Mouse (Mus musculus) lung, adult 2 months (tissue): ENCODE measurements around the gene Cdcp1. TPM values are rescaled to one million over a fixed set of nuclear protein-coding genes. Genes with fewer than 3 reads are reported as not detected.

ENCODE experiments used
- DNase-seq: peaks from one replicate; pipeline ENCODE4 v3.0.0; 2022
- H3K4me1 ChIP-seq: fragments of 200-500 bp; 2 replicates; pipeline ENCODE4 v1.6.1; 2011; ENCODE audit warnings: low read length; ENCODE audit not compliant: control insufficient read depth, insufficient read depth
- H3K4me3 ChIP-seq: fragments of 200-500 bp; replicated peaks from 2 replicates; pipeline ENCODE3; 2011; ENCODE audit warnings: low read depth, mild to moderate bottlenecking, control low read depth, low read length; ENCODE audit errors: extremely low read depth
- CTCF ChIP-seq: fragments of 200-500 bp; IDR thresholded peaks from 2 replicates; pipeline ENCODE4 v1.5.1; 2011; ENCODE audit warnings: mild to moderate bottlenecking, low read length, control low read depth; ENCODE audit not compliant: insufficient read depth
- POLR2A ChIP-seq: fragments of 200-500 bp; IDR thresholded peaks from 2 replicates; pipeline ENCODE4 v1.6.1; 2011; ENCODE audit warnings: low read depth, mild to moderate bottlenecking, control low read depth, low read length, borderline replicate concordance; ENCODE audit errors: extremely low read depth
- WGBS: fragments of 180-500 bp; shearing (Covaris S2); methylation state at CpG from one replicate; pipeline ENCODE4 v1.1.7; 2018; 5-methylcytosine and 5-hydroxymethylcytosine counted together
- polyA plus RNA-seq: library from polyadenylated mRNA; depleted of rRNA; stranded (reverse); fragments of >200 nt; gene quantifications from 2 replicates; pipeline ENCODE4 v1.2.3, GENCODE M21; 2012; rRNA removed

The Cdcp1 gene
- polyA plus RNA-seq, 1 experiment, result 14.2 TPM

GRCm38 (mm10) chr9:123136953-123137682 lies 78.7 kb downstream of the Cdcp1 start:
- DNase-seq, result no peak
- WGBS, result 62% methylated on average over 7 of the region's 7 CpGs
- TF ChIP-seq CTCF, result no peak
- no peak for TF ChIP-seq POLR2A
- H3K4me3 ChIP-seq, result no peak overlapping the region
- H3K4me1 ChIP-seq, result peaks cover 13% of the 10 kb centered on the region

DNA sequence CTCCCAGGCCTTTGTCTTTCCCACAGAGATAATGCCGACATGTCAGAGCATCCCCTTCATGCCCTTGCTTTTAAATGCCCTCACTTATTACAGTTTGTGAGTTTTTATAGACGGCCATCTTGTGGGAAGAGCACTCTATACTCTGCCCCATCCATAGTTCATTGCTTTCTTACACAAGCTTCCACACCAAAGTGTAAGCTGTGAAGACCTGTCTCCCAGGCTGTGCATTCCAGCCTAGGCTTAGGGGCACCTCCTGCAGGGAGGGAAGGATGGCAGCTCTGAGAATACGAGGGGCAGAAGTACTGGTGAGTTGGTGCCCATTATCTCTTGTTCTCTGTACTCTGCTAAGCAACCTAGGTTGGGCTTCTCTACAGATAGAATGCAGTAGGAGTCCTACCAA lies 82.8 kb downstream of the Cdcp1 start:
- no peak overlapping the region for H3K4me3 ChIP-seq
- no peaks in the 10 kb centered on the region for H3K4me1 ChIP-seq
- TF ChIP-seq POLR2A (no peak), CTCF (no peak)
- 88% methylated on average over 3 of the region's 3 CpGs for WGBS
- no peak for DNase-seq

- Histone ChIP-seq H3K4me3 (no peak overlapping the region), H3K4me1 (0 out of 2 replicates have a peak, but pooled peaks cover 2% of the 10 kb centered on the region)
- WGBS, result 92% methylated on average over 6 of the region's 6 CpGs
- TF ChIP-seq CTCF (no peak), POLR2A (no peak)
- DNase-seq, result no peak
Measured at GRCm38 (mm10) chr9:123127663-123128062, 88.2 kb downstream of the Cdcp1 start.

DNA sequence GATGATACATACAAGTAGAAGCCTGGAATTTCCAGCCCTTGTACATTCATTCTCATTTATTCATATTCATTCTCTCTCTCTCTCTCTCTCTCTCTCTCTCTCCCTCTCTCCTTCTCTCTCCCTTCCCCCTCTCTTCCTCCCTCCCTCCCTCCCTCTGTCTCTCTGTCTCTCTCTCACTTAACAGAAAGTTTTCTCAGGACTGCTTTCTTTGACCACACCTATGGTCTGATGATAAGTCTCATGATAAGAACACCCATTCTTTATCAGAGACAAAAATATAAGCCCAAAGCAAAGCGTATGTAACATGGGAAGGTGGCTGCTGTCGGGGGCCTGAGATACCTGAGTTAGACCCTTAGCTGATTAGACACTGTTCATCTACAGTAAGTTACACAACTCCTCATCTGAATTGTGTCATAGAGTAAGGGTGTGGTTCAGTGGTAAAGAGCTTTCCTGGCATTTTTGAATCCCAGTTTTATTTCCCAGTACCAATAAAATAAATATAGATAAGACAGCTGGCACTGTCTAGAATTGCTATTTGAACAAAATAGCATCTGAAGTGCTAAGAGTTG lies 91.3 kb downstream of the Cdcp1 start:
- Histone ChIP-seq H3K4me1 (peaks cover 2% of the 10 kb centered on the region; the same call in 1 of the 2 replicates), H3K4me3 (no peak overlapping the region)
- WGBS, result 74% methylated on average over 2 of the region's 2 CpGs
- no peak for DNase-seq
- TF ChIP-seq POLR2A, result no peak
- no peak for TF ChIP-seq CTCF

DNA sequence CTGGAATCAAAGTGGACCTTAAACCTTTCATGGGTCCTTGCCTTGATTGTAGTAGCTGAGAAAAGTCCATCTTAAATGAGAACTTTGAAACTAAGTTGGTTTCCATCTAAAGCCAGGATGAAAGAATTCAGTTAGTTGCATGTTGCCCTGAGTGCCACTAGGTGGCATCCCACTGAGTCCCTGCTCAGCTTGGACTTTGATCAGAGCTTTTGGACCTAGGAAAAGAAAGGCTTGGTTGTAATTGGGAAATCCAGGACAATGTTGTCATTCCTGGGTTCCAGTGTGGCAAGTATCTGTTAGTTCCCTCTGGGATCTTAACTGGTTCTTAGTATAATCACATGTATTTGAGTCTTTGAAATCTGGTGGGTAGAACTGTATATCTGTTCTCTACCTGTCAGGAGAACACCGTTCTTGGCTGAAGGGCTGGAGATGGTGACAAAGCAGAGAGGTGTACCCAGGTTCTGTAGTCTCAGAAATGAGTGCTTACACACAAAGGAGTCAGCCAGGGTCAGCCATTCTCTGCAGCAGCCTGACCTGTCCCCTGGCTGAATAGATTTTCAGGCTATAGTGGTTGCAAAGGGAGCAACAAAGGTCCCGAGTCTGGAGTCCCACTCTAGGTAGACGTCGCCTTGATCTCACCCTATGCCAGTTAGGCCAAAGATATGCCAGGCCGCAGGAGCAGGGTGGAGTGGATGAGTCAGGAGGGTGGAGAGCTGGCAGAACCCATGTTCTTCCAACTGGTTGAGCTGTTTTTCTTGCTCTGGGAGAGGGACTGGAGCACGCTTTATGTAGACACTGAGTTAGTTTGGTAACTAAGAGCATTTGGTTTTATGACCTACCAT lies 92.0 kb downstream of the Cdcp1 start:
- 76% methylated on average over 6 of the region's 6 CpGs for WGBS
- no peak for TF ChIP-seq POLR2A
- peak; percentile 82 for TF ChIP-seq CTCF
- no peak overlapping the region for H3K4me3 ChIP-seq
- DNase-seq, result no peak
- H3K4me1 ChIP-seq, result peaks cover 4% of the 10 kb centered on the region

- DNase-seq, result no peak
- H3K4me3 ChIP-seq, result no peak overlapping the region
- WGBS, result 84% methylated on average over 3 of the region's 3 CpGs
- peaks cover 4% of the 10 kb centered on the region for H3K4me1 ChIP-seq
- TF ChIP-seq POLR2A, result no peak
- no peak for TF ChIP-seq CTCF
Measured at GRCm38 (mm10) chr9:123123017-123123416, 92.8 kb downstream of the Cdcp1 start.

Other genes with a start within 250 kb of the Cdcp1 start
- 28.4 and 30.1 TPM in 2 replicates for gene Tmem42, start 194.7 kb downstream of the Cdcp1 start, polyA plus RNA-seq
- 0.24 and 0.28 TPM in 2 replicates for gene Tgm4, start 181.3 kb downstream of the Cdcp1 start, polyA plus RNA-seq
- gene Zdhhc3, start 102.8 kb downstream of the Cdcp1 start, polyA plus RNA-seq, result 253 and 404 TPM in 2 replicates
- gene Exosc7, start 102.8 kb downstream of the Cdcp1 start, polyA plus RNA-seq, result 57.4 and 80.6 TPM in 2 replicates
- 151 and 180 TPM in 2 replicates for gene Clec3b, start 65.1 kb downstream of the Cdcp1 start, polyA plus RNA-seq
- gene Tmem158, start 44.7 kb upstream of the Cdcp1 start, polyA plus RNA-seq, result 7.3 and 14.5 TPM in 2 replicates
- gene Lars2, start 150.9 kb upstream of the Cdcp1 start, polyA plus RNA-seq, result 177 and 466 TPM in 2 replicates